Mouse (Mus musculus) natural killer cell, adult 2 months (primary cell): ENCODE results near the gene Arx.

Experiments
- DNase-seq, 2 experiments: peaks; one replicate each; pipeline ENCODE4 v3.0.0; 2022; ENCODE audit warnings: low spot score in 2 of 2

Arx gene

DNA sequence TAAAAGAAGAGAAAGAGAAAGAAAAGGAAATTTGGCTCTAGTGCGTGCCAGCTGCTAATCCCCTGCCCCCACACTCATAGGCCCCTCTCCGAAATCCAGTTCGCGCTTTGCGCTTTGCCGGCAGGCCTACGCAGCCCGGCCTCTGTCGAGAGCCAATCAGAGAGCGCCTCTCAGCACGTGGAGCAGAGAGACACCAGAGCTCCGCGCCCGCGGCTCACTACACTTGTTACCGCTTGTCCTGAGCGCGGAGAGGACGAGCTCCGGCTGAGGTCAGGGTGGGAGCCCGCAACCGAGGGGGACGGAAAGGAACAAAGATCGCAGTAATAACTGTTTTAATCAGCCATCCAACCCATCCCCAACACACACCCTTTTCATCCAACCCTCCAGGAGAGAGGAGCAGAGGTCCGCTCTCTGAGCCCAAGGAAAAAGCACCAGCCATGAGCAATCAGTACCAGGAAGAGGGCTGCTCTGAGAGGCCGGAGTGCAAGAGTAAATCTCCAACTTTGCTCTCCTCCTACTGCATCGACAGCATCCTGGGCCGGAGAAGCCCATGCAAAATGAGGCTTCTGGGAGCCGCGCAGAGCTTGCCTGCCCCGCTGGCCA is at the start of gene Arx:
Gene Arx (plus strand): TSS at position 155 of the 603 bp plus-strand sequence.
- DNase-seq = peak; percentile 25 to 37

DNA sequence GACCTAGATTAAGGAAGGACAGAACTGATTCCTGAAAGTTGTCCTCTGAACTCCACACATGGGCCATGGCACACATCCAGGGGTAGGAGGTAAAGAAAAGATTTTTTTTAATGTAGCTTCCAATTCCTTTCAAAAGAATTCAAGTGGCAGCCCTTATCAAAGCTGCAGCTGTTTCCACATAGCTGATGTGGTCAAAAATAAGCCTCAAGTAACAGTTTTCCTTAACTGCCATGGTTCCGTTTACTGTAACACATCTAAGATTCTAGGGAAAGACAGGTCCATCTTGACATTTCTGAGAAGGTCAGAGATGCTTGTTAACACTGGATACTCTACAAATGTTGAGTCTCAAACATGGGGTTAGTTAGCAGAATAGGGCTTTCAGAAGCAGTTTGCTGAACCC is 34.9 kb upstream of the Arx start:
- no peak for DNase-seq

DNA sequence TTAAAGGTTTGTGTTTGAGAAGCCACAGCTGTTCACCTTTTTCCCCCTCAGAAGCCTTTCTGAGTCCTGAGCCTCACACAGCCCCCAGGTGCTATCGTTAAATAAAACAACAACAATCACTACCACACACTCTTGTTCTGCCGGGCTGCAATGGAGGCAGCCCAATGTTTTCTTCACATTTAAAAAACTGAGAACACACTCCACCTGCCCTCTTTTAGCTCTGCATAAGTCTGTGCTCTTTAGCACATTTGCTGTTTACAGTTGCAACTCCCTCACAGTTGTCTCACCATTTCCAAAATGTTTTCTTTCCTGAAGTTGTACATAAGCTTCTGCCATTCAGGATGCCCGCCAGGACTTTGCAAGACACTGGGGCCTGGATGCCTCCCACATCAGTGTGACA is 10.6 kb upstream of the Arx start:
- DNase-seq = no peak

- no peak for DNase-seq
Observed at GRCm38 (mm10) chrX:93279940-93280339, 6.3 kb upstream of the Arx start.

DNA sequence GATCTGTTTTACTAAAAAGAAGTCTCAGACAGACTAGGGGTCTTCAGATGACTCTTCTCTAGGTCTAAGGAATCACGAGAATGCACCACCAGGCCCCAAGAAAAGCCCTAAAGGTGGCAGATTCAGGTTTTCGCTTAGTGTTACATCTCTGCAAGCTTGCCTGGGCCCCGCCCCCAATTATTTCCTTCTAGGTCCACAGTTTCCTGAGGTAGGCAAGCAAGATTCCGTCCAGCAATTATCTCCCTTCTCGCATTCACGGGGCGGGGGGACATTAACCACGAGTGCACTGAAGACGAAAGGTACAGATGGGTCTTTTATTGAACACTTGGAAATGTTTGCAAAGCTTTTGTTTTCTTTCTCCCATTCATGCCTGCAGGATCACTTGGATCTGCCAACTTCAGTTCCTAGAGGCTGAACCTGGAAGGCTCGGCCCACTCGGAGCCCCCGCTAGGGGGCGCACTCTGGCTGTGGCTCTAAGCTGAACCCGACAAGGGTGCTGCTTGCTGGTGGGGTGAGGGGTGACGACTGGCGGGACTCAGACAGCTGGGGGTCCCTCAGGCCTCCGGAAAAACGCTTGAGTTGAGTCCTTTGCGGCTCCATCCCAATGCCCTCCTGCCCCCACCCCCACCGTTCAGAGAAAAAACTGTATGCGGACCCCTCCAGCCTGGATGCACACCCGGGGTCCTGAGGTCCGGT is 5.1 kb upstream of the Arx start:
- peak; percentile 21 to 42 for DNase-seq

GRCm38 (mm10) chrX:93281756-93282155 is 4.5 kb upstream of the Arx start:
- no peak for DNase-seq

GRCm38 (mm10) chrX:93285091-93285490 is 1.2 kb upstream of the Arx start:
- no peak for DNase-seq

DNA sequence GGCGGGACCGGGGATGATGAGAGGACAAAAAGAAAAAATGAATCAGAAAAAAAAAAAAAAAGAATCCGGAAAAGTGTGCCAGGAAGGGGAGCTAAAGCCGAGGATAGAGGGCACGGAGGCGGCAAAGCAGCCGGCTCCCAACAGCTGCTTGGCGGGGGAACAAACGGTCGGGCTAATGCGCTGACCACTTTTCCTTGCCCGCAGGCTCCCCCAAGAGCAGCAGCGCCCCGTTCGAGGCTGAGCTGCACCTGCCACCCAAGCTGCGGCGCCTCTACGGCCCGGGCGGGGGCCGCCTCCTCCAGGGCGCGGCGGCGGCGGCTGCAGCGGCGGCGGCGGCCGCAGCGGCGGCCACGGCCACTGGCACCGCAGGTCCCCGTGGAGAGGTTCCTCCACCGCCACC is 2.1 kb downstream of the Arx start:
- DNase-seq = no peak

GRCm38 (mm10) chrX:93289076-93289475 is 2.8 kb downstream of the Arx start:
- no peak for DNase-seq

GRCm38 (mm10) chrX:93289851-93290380 is 3.7 kb downstream of the Arx start:
- no peak for DNase-seq

- DNase-seq = no peak
Observed at GRCm38 (mm10) chrX:93292031-93292430, 5.8 kb downstream of the Arx start.

DNA sequence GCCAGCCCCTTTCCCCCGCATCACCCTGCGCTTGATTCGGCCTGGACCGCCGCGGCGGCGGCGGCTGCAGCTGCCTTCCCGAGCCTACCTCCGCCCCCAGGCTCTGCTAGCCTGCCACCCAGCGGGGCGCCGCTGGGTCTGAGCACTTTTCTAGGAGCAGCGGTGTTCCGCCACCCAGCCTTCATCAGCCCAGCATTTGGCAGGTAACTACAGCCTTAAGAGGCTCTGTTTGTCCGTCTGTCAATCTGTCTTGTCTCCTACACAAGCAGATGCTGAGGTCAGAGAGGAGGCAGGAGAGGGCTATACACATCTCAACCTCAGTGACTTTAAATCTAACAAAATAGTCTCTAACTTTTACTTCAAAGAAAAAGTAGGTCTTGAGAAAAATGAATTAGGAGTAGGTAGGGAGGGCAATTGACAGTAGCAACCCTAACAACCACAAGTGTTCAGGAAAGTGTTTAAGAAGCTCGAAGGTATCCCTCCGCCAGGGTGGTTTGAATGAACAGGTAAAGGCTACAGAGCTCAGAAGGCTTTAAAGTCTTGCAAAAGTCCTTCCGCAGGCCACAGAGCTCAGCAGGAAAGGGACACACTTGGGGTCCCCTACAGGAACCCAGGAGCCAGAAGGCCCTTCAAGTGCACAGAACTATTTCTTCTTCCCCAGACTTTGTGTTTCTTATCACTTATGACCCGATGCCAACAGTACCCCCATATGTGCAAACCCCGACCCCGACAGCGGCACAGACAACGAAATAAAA is 8.7 kb downstream of the Arx start:
- no peak for DNase-seq

DNA sequence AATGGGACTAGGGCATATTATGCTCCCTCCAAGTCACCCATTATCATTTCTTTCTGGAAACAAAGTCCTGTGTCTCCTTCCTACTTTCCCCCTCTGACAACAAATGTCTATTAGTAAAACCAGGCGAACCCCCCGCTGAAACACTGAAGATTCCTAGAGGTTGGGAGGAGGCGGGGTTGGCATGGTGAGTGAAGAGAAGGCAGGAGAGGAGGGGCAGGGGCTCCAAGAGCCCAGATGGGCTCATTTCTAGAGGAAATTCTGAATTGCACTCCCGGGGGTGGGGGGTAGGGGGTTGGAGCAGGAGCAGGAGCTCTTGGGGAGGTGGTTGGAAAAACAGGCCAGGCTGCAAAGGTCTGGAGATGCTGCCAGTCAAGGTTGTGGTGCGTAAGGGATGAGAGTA is 9.6 kb downstream of the Arx start:
- DNase-seq = no peak

DNA sequence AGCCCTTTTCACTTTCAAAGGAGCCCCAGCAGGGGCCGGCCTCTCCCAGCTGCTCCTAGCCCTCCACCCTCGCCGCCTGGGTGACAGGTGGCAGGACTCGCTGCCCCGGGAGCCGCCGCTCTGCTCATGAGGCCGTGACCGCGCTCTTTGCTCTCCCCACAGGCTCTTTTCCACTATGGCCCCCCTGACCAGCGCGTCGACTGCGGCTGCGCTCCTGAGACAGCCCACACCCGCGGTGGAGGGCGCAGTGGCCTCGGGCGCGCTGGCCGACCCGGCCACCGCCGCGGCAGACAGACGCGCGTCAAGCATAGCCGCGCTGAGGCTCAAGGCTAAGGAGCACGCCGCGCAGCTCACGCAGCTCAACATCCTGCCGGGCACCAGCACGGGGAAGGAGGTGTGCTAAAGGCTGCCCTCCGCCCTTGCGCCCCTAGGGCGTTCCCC is 10.8 kb downstream of the Arx start:
- no peak for DNase-seq

DNA sequence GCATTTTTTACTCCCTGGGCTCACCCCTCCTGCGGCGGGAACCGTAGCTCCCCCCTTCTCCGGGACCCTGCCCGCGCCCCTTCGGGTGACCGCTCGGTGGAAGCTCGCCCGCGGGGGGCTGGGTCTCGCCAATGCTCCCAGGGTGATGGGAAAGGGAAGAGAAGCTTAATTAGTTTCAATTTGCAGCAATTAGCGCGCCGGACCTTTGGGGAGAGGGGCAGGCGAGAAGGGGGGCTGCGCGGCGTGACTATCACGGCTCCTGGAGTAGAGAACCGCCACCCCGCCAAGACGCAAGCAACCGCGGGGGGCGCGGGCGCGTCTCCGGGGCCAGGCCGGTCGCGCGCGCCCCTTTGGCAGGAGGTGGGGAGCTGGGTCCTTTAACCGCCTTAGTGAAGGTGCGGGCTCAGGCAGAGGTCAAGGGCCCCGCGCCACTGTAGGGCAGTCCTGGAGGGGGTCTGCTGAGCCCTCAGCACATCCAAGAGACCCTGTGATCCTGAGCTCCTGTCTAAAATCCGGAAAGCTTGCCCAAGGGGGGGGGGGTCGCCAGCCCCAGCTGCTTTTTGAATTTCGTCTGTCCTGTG is 12.9 kb downstream of the Arx start:
- DNase-seq = no peak

GRCm38 (mm10) chrX:93299771-93300170 is 13.5 kb downstream of the Arx start:
- DNase-seq = no peak

- DNase-seq = no peak
Observed at GRCm38 (mm10) chrX:93300183-93300815, 14.1 kb downstream of the Arx start.

DNA sequence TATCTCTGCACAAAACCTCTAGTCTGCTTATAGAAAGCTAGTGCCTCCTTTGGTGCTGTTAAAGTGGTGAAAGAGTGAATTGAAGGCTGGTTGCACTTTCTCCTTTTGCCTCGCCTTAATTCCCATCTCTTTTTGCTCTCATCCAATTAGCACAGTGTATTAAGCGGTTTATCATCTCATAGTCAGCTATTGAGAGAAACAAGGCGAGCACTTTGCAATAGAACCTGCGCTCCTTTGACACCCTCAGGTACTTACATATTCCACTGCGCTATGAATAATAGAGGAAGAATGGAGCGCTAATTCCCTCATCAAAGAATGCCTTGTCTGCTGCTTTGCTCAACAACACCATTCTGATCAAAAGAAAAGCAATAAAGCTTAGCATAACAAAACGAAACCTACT is 15.6 kb downstream of the Arx start:
- no peak for DNase-seq

DNA sequence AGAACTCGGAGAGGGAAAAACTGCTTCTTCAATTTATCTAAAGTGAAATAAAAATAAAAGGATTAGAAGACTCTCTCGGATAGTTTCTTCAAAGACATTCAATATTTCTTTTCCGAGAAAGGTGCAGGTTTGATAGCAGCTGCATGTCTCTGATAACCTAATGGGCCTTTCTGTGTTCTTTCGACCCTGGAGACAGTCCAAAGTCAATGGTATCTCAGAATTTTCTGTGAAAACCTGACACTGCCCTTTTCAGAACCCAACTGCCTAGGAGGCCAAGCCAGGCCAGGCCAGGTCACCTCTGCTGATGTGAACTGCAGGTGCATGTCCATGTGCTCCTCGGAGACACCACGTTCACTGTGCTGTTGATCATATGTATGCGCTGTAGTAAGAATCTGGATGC is 19.5 kb downstream of the Arx start:
- no peak for DNase-seq

- no peak for DNase-seq
Observed at GRCm38 (mm10) chrX:93317577-93317976, 31.3 kb downstream of the Arx start.

DNA sequence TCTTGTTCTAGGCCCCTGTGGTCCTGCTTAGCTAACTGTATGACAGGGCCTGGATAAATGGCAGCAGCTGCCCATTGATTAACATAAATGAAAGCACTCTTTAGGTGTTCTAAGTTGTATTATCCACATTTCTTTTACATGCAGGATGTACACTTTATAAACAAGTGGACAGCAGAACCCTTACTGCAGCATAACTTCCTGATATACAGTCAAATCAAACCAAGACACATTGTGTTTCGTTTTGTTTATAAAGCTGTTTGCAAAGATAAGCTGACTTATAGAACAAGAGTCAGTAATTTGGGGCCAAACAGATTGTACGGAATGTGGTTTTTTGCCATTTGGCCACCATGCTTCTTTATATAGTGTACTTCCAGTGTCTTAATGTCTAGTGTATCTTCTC is 33.7 kb downstream of the Arx start:
- DNase-seq = no peak

GRCm38 (mm10) chrX:93321336-93321735 is 35.1 kb downstream of the Arx start:
- DNase-seq = no peak
